Mouse (Mus musculus): Measurements from ENCODE around the gene Edem2.
"Not testable (repeated sequence)": the region's sequence is repeated elsewhere in the genome, so short reads cannot be mapped to it uniquely, and the experiment has no call there.

Gene Edem2

DNA sequence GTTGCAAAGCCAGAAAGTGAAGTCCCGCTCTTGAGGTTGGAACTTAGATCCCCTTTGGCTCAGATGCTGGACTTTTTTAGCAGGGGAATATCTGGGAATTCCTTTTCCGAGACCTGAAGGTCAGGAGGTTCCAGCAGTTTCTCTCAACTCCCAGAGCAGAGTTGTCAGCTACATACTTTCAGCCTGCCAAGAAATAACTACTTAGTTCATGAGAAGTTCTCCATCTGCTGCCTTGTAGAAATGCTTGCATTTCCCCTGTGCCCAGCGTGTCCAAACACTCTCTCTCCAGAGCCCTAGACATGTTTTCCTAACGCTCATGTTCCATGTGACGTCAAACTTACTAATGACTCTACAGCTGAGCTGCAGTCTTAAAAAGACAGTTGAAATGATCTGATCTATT, 5.8 kb upstream of the Edem2 start:
- no peak for DNase-seq

GRCm38 (mm10) chr2:155728742-155729141, 533 bp downstream of the Edem2 start:
- DNase-seq: peak; percentile 41

GRCm38 (mm10) chr2:155727764-155728395, 1.4 kb downstream of the Edem2 start:
- no peak for DNase-seq

- no peak for DNase-seq
These were observed 3.0 kb downstream of the Edem2 start for GRCm38 (mm10) chr2:155726302-155726701.

- no peak for DNase-seq
These were observed 4.7 kb downstream of the Edem2 start for GRCm38 (mm10) chr2:155724526-155724925.

- no peak for DNase-seq
These were observed 5.2 kb downstream of the Edem2 start for GRCm38 (mm10) chr2:155724036-155724435.

DNA sequence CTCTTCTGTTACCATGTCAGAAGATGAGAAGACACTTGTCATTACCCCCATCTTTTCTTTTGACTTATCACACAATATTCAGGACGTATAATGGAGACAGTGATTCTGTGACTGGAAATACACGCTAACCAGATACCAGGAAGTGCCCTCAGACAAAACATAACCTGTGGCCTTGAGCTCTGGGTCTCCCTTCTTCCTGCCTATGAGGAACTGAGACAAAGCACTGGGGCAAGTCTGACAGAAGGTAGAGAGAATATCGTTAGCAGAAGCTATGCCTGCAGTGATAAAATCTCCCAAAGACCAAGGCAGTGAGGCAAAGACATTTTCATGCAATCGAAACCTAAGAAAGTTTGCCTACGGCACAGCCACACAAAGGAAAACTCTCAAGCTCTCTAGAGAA, 8.7 kb downstream of the Edem2 start:
- no peak for DNase-seq

- DNase-seq: no peak
These were observed 11.9 kb downstream of the Edem2 start for GRCm38 (mm10) chr2:155717082-155717990.

DNA sequence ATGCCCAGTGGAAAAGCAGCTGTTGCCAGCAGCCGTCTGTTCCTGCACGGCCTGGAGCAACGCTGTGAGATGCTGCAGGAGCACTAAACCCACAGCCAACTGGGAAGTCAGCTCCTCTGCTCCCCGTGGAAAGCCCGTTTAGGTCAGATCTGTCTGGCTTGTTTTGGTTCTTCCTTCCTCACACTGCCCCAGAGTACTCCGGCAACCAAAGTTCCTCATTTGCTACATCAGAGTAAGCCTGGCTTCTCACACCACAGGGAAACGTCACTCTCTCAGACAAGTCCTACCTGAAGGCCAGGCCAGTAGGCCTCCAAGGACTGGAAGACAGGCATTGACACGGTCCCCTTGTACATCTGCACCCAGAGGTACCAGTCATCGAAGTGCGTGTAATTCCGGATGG, 18.7 kb downstream of the Edem2 start:
- DNase-seq: no peak

- DNase-seq: no peak
These were observed 22.0 kb downstream of the Edem2 start for GRCm38 (mm10) chr2:155707251-155707650.

DNA sequence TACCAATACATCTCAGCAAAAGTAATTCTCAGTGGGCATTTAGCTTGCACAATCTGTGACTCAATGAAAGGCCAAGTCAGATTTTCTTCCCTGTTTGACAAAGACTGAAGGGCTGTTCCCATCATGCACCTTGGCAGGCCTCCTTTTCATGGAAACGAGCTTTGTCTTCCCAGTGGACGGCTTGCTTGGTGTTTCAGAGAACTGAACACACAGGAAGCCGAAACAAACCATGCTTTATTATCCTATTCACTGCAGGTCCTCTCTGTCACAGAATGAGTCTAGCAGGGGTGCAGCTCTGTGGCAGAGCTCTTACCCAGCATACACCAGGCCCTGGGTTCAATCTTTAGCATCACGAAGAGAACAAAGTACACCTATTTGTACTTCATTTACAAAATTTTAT, 25.6 kb downstream of the Edem2 start:
- no peak for DNase-seq

GRCm38 (mm10) chr2:155701399-155701919, 27.8 kb downstream of the Edem2 start:
- no peak for DNase-seq

DNA sequence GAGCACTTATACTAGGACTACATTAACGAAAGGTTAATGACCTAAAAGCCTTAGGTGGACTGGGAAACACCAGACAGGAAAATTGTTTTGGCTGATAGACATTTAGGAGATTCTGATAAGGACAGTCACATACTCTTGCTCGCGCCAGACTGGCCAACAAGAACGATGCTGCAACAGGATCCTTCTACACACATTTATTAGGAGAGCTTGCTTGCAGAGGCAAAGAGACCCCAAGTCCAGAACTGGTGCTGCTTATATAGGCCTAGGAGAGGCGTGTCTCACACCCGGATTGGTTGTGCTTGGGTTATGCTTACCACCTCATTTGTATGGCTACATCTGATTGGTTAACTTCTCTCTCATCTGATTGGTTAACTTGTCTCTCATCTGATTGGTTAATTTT, 30.8 kb downstream of the Edem2 start:
- not testable (repeated sequence) for DNase-seq

DNA sequence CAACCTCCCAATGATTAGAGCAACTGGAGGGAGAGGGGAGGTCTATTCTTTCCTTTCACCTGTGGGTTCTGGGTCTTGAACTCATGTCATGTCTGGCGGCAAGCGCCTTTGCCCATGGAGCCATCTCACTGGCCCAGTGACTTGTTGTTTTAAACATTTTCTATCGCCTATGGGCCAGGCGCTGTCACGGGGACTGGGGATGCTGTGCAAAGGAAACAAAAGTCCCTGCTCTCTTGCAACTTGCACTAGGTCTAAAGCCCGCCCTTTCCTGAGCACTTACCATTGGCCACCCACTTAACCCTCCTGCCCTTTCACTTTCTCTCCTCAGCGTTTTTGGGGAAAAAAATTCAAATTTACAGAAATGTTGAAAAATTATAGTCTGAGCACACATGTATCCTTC, 32.4 kb downstream of the Edem2 start:
- peak; percentile 36 for DNase-seq

DNA sequence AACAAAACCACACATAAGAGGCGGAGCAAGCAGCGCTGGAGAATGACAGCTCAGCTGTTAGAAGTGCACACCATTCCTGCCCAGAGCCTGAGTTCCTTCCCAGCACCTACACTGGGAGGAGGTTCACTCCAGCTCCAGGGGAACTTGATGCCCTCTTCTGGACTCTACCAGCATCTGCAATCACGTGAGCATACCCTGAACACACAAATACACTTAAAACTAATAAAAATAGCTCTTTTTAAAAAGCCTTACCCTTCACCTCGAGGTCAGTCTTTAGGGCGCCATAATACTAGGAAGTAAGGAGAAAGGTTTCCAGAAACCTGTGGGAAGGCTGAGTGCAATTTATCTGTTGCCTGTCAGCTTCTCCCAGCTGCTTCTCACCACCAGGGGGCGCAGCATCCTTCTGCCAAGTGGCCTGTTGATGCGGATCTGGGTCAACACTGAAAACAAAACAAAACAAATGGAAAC, 33.1 kb downstream of the Edem2 start:
- peak; percentile 93 for DNase-seq

- peak; percentile 25 for DNase-seq
These were observed 34.0 kb downstream of the Edem2 start for GRCm38 (mm10) chr2:155695316-155695715.

GRCm38 (mm10) chr2:155694564-155694963, 34.7 kb downstream of the Edem2 start:
- DNase-seq: no peak

DNA sequence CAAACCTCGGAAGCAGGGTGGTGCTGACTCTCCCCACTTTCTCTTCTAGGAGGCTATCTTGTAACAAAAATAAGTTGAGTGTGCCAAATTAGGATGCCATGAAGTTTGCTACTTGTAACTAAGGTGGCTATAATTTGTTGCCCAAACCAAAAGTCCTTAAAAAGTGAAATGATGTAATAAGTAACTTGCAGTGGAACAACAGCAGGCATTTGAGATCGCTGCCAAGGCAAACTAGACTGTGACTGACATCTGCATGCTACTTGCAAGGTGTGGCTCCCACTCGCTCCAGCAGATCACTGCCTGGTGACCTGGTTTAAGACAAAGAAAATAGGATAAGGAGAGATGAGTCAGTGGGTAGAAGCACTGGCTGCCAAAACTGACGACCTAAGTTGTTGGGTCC, 36.1 kb downstream of the Edem2 start:
- peak; percentile 53 for DNase-seq

- DNase-seq: peak; percentile 97
These were observed 37.4 kb downstream of the Edem2 start, which contains the start of gene Trpc4ap for GRCm38 (mm10) chr2:155691723-155692493. Gene Trpc4ap, minus strand, starts transcription at chr2:155692384.

DNA sequence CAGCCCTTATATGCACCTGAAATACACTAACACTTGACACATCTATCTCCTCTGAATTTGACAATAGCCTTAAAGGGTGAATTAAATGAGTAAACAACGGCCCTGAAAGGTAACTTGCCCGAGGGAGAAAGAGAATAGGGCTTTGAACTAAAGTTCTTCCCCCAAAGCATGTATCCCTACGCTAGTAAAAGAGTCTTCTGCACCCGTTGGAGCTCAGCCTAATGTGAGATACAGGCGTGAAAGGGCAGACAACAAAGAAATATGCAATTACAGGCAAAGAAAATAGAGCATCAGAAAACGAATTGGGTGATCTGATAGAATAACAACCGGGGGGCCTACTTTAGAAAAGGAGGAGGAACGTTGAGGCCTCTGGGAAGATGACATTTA, 37.9 kb downstream of the Edem2 start:
- no peak for DNase-seq

- peak; percentile 13 for DNase-seq
These were observed 40.1 kb downstream of the Edem2 start for GRCm38 (mm10) chr2:155689211-155689610.

DNA sequence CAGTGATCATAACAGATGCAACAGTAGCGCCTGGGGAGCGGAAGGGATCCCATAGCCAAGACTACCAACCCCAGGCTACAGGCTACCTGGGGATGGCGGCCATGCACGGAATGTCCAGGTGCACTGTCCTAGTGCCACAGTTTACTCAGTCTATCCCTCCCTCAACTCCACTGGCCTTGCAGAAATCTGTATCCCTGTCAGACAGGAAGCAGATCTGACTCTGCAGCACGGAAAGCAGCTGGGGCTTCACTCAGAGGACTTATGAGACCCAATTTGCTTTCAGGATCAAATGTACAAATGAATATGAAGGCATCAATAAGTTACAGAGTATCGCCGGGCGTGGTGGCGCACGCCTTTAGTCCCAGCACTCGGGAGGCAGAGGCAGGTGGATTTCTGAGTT, 41.5 kb downstream of the Edem2 start:
- DNase-seq: no peak

DNA sequence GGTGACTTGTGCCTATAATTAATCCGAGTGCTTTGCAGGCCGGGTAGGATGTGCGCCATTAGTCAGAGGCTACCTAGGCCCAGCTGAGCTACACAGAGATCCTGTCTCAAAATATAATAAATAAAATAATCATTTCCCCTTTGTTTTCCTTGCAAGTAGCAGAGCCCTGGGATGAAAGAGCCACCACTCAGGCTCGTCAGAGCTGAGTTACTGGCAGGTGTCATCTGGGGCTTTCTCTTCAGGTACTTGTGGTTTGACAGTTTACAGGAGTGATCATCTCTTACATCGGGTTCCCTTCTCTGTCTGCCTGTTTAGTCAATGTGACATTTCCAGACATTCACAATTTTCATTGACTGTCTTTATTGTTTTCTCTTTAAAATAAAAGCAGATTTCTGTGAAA, 42.7 kb downstream of the Edem2 start:
- no peak for DNase-seq

Measured in cerebellum, adult 9-10 months (tissue).